Mouse (Mus musculus) adrenal gland, adult (tissue): ENCODE measurements around the gene Map4k4.
A peak's percentile ranks its signal among the peaks of the same experiment; 100 is the strongest.

Source experiments
- DNase-seq, 2 experiments: peaks; one replicate each; pipeline ENCODE4 v3.0.0; 2022 to 2023; ENCODE audit warnings: low spot score in 1 of 2; ENCODE audit not compliant: inconsistent age in 2 of 2

Map4k4 gene

GRCm38 (mm10) chr1:39990041-39990440, 89.3 kb downstream of the Map4k4 start:
- DNase-seq, result no peak

GRCm38 (mm10) chr1:39993921-39994320, 93.2 kb downstream of the Map4k4 start:
- no peak for DNase-seq

GRCm38 (mm10) chr1:39995593-39995992, 94.9 kb downstream of the Map4k4 start:
- no peak for DNase-seq

GRCm38 (mm10) chr1:40000476-40000875, 99.8 kb downstream of the Map4k4 start:
- no peak for DNase-seq

- peak in 1 of 2 experiments; percentile 64 for DNase-seq
These were observed 100.2 kb downstream of the Map4k4 start for GRCm38 (mm10) chr1:40000899-40001298.

GRCm38 (mm10) chr1:40002129-40002727, 101.5 kb downstream of the Map4k4 start:
- DNase-seq, result no peak

GRCm38 (mm10) chr1:40006043-40006651, 105.4 kb downstream of the Map4k4 start:
- no peak for DNase-seq

GRCm38 (mm10) chr1:40007962-40008471, 107.3 kb downstream of the Map4k4 start:
- DNase-seq, result no peak

- DNase-seq, result no peak
These were observed 112.0 kb downstream of the Map4k4 start for GRCm38 (mm10) chr1:40012696-40013095.

GRCm38 (mm10) chr1:40015066-40015678, 114.5 kb downstream of the Map4k4 start:
- peak in 1 of 2 experiments; percentile 51 for DNase-seq

- DNase-seq, result no peak
These were observed 120.9 kb downstream of the Map4k4 start for GRCm38 (mm10) chr1:40021617-40022016.

- no peak for DNase-seq
These were observed 121.9 kb downstream of the Map4k4 start for GRCm38 (mm10) chr1:40022472-40023135.

- DNase-seq, result no peak
These were observed 122.5 kb downstream of the Map4k4 start for GRCm38 (mm10) chr1:40023206-40023605.

- no peak for DNase-seq
These were observed 123.0 kb downstream of the Map4k4 start for GRCm38 (mm10) chr1:40023748-40024147.

- peak in 1 of 2 experiments; percentile 65 for DNase-seq
These were observed 124.0 kb downstream of the Map4k4 start for GRCm38 (mm10) chr1:40024554-40025320.

- DNase-seq, result no peak
These were observed 124.7 kb downstream of the Map4k4 start for GRCm38 (mm10) chr1:40025416-40025815.

- DNase-seq, result no peak
These were observed 126.5 kb downstream of the Map4k4 start for GRCm38 (mm10) chr1:40027116-40027620.

GRCm38 (mm10) chr1:40028207-40028998, 127.7 kb downstream of the Map4k4 start:
- DNase-seq, result no peak

- DNase-seq, result no peak
These were observed 128.9 kb downstream of the Map4k4 start for GRCm38 (mm10) chr1:40029597-40029996.
